Mouse (Mus musculus) brain, adult 2 months (tissue): ENCODE results near the gene Aff4.
"Not testable (repeated sequence)": the region's sequence is repeated elsewhere in the genome, so short reads cannot be mapped to it uniquely, and the experiment has no call there.

ENCODE experiments used
- DNase-seq: peaks from one replicate; pipeline ENCODE4 v3.0.0; 2011; ENCODE audit warnings: low read depth, low spot score

Aff4 gene

GRCm38 (mm10) chr11:53337684-53338083, 12.9 kb upstream of the Aff4 start:
- DNase-seq, result no peak

DNA sequence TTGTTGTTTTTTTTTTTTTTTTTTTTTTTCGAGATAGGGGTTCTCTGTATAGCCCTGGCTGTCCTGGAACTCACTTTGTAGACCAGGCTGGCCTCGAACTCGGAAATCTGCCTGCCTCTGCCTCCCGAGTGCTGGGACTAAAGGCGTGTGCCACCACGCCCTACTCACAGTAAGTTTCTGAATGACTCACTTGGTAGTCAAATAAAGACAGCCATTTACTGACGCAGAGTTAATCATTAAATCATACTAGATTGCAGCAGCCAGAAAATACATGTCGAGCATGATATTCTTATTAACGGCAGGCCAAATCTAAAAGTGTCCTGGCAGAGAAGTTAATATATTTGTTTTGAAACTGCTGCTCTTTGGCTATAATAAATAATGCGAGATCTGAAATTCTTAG, 9.6 kb upstream of the Aff4 start:
- not testable (repeated sequence) for DNase-seq

DNA sequence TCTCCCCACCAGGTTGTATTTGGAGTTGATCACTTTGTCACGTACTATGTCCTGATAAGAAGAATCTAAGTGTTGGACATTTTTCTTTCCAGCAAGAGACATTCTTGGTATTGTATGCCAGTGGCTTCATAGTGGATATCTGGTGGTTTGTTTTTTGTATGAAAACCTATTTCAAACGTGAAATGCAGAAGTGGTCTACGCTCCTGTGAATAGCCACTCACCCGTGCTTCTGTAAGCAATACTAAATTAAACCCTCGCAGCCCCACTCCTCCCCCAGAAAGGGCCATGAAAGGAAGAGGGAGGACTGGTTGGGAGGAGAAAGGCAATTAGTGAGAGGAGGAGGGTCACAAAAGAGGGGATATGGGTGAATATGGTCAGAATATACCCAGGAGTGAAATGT, 7.9 kb upstream of the Aff4 start:
- DNase-seq, result no peak

DNA sequence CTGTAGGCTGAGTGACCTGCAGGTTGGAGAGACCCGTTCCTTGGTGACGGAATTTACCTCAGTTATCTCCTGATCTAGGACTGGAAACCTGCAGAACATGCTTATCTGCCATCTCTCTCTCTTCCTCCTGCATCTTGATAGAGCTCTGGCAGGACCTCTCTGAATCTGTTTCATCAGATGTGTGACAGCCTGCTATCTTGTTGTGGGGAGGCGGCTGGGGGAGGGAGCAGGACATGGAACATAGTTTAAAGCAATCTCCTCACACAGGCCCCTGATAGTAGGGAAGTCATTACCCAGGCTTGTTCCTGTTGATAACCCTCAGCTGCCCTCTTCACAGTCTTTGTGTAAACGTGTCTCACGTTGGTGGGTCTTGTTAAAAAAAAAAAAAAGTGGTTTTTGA, 5.3 kb upstream of the Aff4 start:
- peak; percentile 20 for DNase-seq

- DNase-seq, result no peak
Observed at GRCm38 (mm10) chr11:53345738-53346137, 4.9 kb upstream of the Aff4 start.

GRCm38 (mm10) chr11:53351224-53351942, 750 bp downstream of the Aff4 start:
- DNase-seq, result peak; percentile 73

DNA sequence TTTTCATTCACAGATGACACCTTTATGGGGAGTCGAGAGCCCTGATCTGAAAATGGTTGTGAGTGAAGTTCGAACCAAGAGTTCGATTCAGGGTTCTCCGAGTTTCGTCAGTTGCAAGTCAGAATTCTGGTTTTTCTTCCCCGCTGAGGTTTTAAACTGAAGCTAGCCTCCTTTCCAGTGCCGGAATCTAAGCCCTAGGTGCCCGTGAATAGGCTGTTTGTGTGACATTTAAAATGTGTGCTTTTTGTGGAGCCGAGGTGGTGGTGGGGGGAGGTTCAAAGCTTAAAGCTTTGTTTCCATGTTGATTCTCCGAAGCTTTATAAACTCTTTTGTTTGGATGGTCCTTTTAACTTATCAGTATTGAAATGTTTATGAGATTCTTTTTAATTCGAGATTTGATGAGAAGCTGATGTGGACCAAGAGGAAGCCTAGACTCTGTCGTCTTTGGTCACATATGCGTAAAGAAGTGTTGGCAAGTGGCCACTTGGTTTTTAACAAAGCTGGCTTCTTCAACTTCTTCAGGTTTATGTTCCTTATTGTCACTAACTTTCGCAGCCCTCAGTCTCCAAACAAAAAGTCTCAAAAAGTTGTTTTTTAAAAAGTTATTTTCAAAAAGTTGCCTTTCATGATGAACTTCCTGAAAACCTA, 1.4 kb downstream of the Aff4 start:
- DNase-seq, result no peak

GRCm38 (mm10) chr11:53358504-53359155, 8.0 kb downstream of the Aff4 start:
- no peak for DNase-seq

GRCm38 (mm10) chr11:53367032-53367431, 16.4 kb downstream of the Aff4 start:
- DNase-seq, result no peak

DNA sequence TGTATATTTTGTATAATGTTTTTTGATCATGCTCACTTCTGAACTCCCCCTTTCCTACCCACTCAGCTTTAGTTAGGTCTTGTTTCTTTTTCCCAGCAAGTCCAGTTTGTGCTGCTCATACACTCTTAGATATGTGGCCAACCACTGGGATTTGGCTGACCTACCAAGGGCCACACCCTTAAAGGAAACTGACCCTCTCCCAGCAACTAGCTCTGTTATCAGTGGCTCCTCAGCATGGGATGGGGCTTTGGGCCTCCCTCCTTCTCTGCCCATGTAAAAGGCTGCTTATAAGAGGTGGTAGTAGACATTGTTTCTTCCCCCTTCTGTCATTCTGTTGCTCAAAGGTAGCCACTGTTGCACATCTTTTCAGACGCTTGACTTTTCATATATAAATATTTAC, 28.3 kb downstream of the Aff4 start:
- DNase-seq, result no peak

GRCm38 (mm10) chr11:53383758-53384428, 33.3 kb downstream of the Aff4 start:
- no peak for DNase-seq

- no peak for DNase-seq
Observed at GRCm38 (mm10) chr11:53393856-53394255, 43.2 kb downstream of the Aff4 start.

- DNase-seq, result no peak
Observed at GRCm38 (mm10) chr11:53403638-53404037, 53.0 kb downstream of the Aff4 start.

- peak; percentile 72 for DNase-seq
Observed at GRCm38 (mm10) chr11:53411738-53412137, 61.1 kb downstream of the Aff4 start.

- no peak for DNase-seq
Observed at GRCm38 (mm10) chr11:53413871-53414270, 63.2 kb downstream of the Aff4 start.

DNA sequence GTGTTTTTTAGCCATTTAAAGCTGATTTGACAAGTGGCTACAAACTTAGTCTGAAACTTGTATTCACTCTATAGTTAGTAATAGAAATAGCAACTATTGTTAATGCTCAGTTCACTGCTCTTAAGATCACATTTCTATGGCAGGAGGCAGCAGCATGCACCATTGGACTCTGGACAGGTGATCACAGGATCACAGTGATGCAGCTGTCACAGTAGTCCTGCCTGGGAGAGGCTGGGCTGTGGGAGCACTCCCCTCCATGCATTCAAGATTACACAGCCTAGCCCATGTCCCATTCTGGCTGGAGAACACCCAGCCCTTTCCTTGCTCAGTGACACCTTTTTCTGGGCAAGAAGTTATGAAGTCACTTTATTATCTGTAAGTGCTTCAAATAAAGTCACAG, 67.4 kb downstream of the Aff4 start:
- DNase-seq, result no peak

DNA sequence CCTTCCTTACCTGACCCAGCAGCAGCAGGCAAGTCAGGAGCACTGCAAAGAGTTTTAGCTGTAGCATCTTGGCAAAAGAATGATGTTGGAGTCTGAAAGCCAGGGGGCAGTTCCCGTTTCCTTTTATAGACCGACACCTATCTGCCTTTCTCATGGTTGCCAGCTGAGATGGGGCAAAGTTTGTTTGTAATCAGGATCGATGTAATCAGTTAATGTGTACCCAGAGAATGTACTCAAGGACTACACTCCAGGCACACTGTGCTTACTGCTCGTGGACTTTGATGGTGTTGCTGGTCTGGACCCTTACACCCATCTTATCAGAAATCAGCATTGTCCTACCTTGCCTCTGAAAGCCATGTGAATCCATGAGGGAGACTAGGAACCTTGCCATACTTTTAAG, 72.4 kb downstream of the Aff4 start, which contains the start of gene Leap2:
Gene Leap2 (minus strand): TSS at position 135 of the 400 bp plus-strand sequence.
- no peak for DNase-seq

GRCm38 (mm10) chr11:53424826-53425225, 74.2 kb downstream of the Aff4 start:
- DNase-seq, result peak; percentile 29

DNA sequence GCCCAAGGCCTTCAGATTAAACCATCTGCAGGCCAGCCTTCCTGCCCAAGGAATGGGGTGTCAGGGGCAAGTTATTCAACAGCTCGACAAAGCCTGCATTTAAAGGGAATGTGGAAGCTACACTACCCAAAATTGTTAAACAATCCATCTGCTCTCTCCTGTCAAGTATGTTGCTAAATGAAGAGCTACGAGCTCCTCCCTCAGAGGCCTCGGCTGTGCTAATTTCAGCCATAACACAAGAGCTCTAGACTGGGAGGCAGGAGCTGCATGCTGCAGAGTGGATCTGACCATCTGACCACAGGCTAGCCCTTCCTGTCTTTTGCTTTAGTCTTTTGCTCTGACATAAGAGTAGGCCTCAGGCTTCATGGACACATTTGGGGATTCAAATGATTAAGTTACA, 74.6 kb downstream of the Aff4 start:
- DNase-seq, result peak; percentile 65

DNA sequence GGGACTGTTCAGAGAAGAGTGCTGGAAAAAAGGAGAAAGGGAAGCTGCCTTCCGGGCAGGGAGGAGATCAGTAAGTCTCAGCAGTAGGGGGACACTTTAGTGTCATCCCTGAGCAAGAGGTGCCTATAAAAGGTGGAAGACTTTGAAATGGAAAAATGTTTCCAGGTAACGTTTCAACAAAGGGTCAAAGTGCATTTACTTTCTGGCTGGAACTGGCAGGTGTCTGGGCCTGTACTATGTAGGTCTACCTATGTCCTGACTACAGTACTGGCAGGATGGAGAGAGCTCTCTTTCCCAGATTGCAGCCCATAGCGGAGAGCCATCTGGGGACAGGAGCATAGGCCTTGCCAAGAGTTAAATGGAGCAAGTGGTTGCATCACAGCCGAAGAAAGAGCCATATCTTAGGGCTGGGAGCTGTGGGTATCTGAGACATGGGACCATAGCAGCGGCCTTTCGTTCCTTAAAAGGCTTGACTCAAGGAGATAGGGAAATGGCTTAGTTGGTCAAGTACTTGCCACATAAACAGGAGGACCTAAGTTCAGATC, 75.2 kb downstream of the Aff4 start:
- peak; percentile 39 for DNase-seq

DNA sequence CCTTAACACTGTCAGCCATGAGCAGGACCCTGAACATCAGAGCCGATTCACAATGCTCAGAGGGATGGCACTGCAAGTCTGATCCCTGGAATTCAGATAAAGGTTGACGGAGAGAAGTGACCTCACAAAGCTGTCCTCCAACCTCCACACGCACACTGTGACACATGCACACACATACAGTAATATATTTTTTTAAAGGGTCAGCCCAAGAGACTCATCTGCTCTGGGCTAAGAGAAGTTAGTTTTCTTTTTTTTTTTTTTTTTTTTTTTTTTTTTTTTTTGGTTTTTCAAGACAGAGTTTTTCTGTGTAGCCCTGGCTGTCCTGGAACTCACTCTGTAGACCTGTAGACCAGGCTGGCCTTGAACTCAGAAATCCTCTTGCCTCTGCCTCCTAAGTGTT, 76.3 kb downstream of the Aff4 start:
- DNase-seq, result not testable (repeated sequence)
